In the genomic region with DNA sequence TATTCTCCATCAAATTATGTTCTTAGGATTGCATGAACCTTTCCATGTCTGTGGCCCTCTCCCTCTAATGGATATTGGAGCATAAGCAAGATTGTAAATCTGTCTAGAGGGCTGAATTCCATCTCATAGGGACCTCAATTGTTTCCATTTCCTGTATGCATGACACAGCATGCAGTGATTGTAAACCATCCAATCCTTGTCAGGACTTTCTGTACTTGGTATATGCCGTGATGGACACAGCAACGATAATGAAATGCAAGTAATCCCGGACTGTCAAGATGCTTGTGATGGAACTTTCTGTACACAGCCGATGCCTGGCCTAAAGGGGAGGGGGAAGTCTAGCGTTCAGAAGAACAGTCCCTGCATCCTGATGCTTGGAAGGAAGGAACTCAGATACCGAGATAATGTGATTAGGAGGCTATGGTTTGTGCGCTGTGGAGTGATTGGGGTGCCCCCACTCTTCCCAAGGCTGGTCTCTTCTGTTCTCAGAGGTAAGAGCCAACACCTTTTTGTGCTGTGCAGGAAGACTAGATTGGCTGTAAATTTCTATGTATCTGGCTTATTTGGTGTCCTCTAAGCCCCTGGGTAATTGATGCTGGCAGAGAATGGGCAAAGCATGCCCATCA, we compare ENCODE assay signal across 24 mouse cellular contexts. TPM values are rescaled to one million over a fixed set of nuclear protein-coding genes. Genes with fewer than 3 reads are reported as not detected.
DNase-seq lines count a peak whose midpoint lies in the region; ATAC-seq and TF ChIP-seq lines count a peak whose summit lies in the region.
"Had no signal": no experiment of that assay in that cellular context is flagged by ENCODE, and none has a peak within 500 bp of the region (broad histone marks: within the 10 kb centered on the region; RNA-seq: fewer than 3 reads in every experiment).

No protein-coding gene starts in this region.

- no peaks in the 10 kb centered on the region for H3K79me2 ChIP-seq in heart, adult 2 months (replicated peaks; ENCODE audit: control insufficient read depth, insufficient read depth, low read length)

- H3K27me3 ChIP-seq in heart, adult 2 months (ENCODE audit: control insufficient read depth, insufficient read depth, low read length) = no peaks in the 10 kb centered on the region
- no peaks in the 10 kb centered on the region for H3K27me3 ChIP-seq in lung, postnatal 0 days (replicated peaks; ENCODE audit: insufficient read depth, low read length)
- H3K27me3 ChIP-seq: embryonic facial prominence, embryonic 13.5 days; forebrain, embryonic 12.5 days; forebrain, embryonic 15.5 days; hindbrain, embryonic 12.5 days; hindbrain, embryonic 15.5 days had no signal

- no peaks in the 10 kb centered on the region for H3K4me1 ChIP-seq in heart, adult 2 months (ENCODE audit: control insufficient read depth, insufficient read depth, low read length)
- no peaks in the 10 kb centered on the region for H3K4me1 ChIP-seq in lung, adult 2 months (ENCODE audit: control insufficient read depth, insufficient read depth, low read length)
- no peaks in the 10 kb centered on the region; the same call in 1 of the 2 replicates for H3K4me1 ChIP-seq in lung, postnatal 0 days (ENCODE audit: insufficient read depth, low read depth, low read length)
- H3K4me1 ChIP-seq: embryonic facial prominence, embryonic 10.5 days; embryonic facial prominence, embryonic 13.5 days; forebrain, embryonic 12.5 days; forebrain, embryonic 15.5 days; hindbrain, embryonic 12.5 days; hindbrain, embryonic 15.5 days had no signal

- intact Hi-C loops in heart, adult 2 months (cut with DNase I) = no loop called here

- no peaks in the 10 kb centered on the region for H3K36me3 ChIP-seq in heart, adult 2 months (ENCODE audit: control insufficient read depth, insufficient read depth, low read length)
- no peaks in the 10 kb centered on the region for H3K36me3 ChIP-seq in lung, postnatal 0 days (ENCODE audit: insufficient read depth, low read length)
- H3K36me3 ChIP-seq: embryonic facial prominence, embryonic 10.5 days; embryonic facial prominence, embryonic 13.5 days; forebrain, embryonic 12.5 days; forebrain, embryonic 15.5 days; hindbrain, embryonic 12.5 days; hindbrain, embryonic 15.5 days had no signal

- TF ChIP-seq CTCF in heart, adult 2 months (IDR thresholded peaks at IDR 0.05) = no peak
- TF ChIP-seq CTCF in lung, adult 2 months (IDR thresholded peaks at IDR 0.05; ENCODE audit: insufficient read depth, low read length) = no peak
- no peak for TF ChIP-seq CTCF in lung, postnatal 0 days (IDR thresholded peaks at IDR 0.05)
- TF ChIP-seq CTCF in layer of hippocampus, adult 2 months (conservative IDR thresholded peaks at IDR 0.05) = no peak

- no peaks in the 10 kb centered on the region for H3K9me3 ChIP-seq in lung, postnatal 0 days (ENCODE audit: low read length)
- H3K9me3 ChIP-seq: embryonic facial prominence, embryonic 10.5 days; embryonic facial prominence, embryonic 13.5 days; forebrain, embryonic 12.5 days; forebrain, embryonic 15.5 days; hindbrain, embryonic 12.5 days; hindbrain, embryonic 15.5 days had no signal

- peak; percentile 52 for ATAC-seq in lung, postnatal 0 days
- ATAC-seq: forebrain, embryonic 15.5 days had no signal

- TF ChIP-seq EP300 in heart, adult 2 months (IDR thresholded peaks at IDR 0.05; ENCODE audit: insufficient read depth, low read depth, low read length) = no peak
- peak; percentile 82 for TF ChIP-seq EP300 in lung, postnatal 0 days (IDR thresholded peaks at IDR 0.05)

- no peak overlapping the region for H3K9ac ChIP-seq in heart, adult 2 months (ENCODE audit: low read depth, low read length)
- no peak overlapping the region for H3K9ac ChIP-seq in lung, postnatal 0 days (replicated peaks; ENCODE audit: low read depth)
- H3K9ac ChIP-seq: embryonic facial prominence, embryonic 13.5 days; forebrain, embryonic 12.5 days; forebrain, embryonic 15.5 days; hindbrain, embryonic 12.5 days; hindbrain, embryonic 15.5 days had no signal

- no peak overlapping the region for H3K27ac ChIP-seq in heart, adult 2 months
- no peak overlapping the region for H3K27ac ChIP-seq in lung, postnatal 0 days (ENCODE audit: low read length)
- no peak overlapping the region for H3K27ac ChIP-seq in layer of hippocampus, adult 2 months
- H3K27ac ChIP-seq: embryonic facial prominence, embryonic 10.5 days; embryonic facial prominence, embryonic 13.5 days; forebrain, embryonic 12.5 days; forebrain, embryonic 15.5 days; hindbrain, embryonic 12.5 days; hindbrain, embryonic 15.5 days had no signal

- H3K4me3 ChIP-seq in heart, adult 2 months = no peak overlapping the region
- peak overlapping the region; percentile 46 for H3K4me3 ChIP-seq in lung, adult 2 months (replicated peaks; ENCODE audit: extremely low read depth, low read depth, low read length)
- H3K4me3 ChIP-seq in lung, postnatal 0 days (ENCODE audit: low read depth, low read length) = no peak overlapping the region
- H3K4me3 ChIP-seq in layer of hippocampus, adult 2 months = no peak overlapping the region
- H3K4me3 ChIP-seq: embryonic facial prominence, embryonic 10.5 days; embryonic facial prominence, embryonic 13.5 days; erythroblast, embryonic 14.5 days; forebrain, embryonic 12.5 days; forebrain, embryonic 15.5 days; hindbrain, embryonic 12.5 days; hindbrain, embryonic 15.5 days had no signal

- WGBS in heart, adult 2 months = 40% methylated on average over 7 of the region's 7 CpGs
- WGBS in lung, adult 2 months = 44% methylated on average over 7 of the region's 7 CpGs
- WGBS in lung, postnatal 0 days = 53% methylated on average over 7 of the region's 7 CpGs

- peak; percentile 75 for DNase-seq in heart, adult 11 months
- no peak for DNase-seq in heart, adult 2 months
- DNase-seq in lung, adult 2 months = no peak
- DNase-seq in lung, postnatal 4 days = no peak
- DNase-seq in lung, postnatal 0 days (ENCODE audit: low spot score) = no peak
- DNase-seq in lung, postnatal 36 days = peak; percentile 50
- no peak for DNase-seq in layer of hippocampus, adult 2 months (ENCODE audit: low spot score in 2 of 2)
- no peak for DNase-seq in ovary, postnatal 10 days (ENCODE audit: low spot score)
- DNase-seq: adrenal gland, postnatal 10 days; adrenal gland, postnatal 36 days; cerebellum, adult 11 months; cerebellum, adult 2 months; cerebellum, adult 9-11 months; cerebellum, postnatal 25 days; embryo, embryonic 11 days; gastrocnemius, postnatal 25 days had no signal

- TF ChIP-seq POLR2A in heart, adult 2 months (IDR thresholded peaks at IDR 0.05; ENCODE audit: insufficient read depth, low read depth, low read length) = no peak
- TF ChIP-seq POLR2A in lung, adult 2 months (IDR thresholded peaks at IDR 0.05; ENCODE audit: borderline replicate concordance, extremely low read depth, low read depth, low read length) = no peak

- no peak overlapping the region for H3K4me2 ChIP-seq in lung, postnatal 0 days (replicated peaks; ENCODE audit: low read depth, low read length)
- H3K4me2 ChIP-seq: embryonic facial prominence, embryonic 13.5 days; forebrain, embryonic 12.5 days; forebrain, embryonic 15.5 days; heart, embryonic 11.5 days; hindbrain, embryonic 12.5 days; hindbrain, embryonic 15.5 days had no signal

RNA-seq across cellular contexts. Expression of gene Rbms1, which starts 9.3 kb away (rescaled TPM):
- total RNA-seq in heart, adult 2 months (2021) = 10 to 100 TPM; 44.5 to 48.7 TPM
- polyA plus RNA-seq in heart, adult 2 months (2012; rRNA removed) = 72.9 and 79.4 TPM in 2 replicates
- 252 and 262 TPM in 2 replicates for polyA plus RNA-seq in lung, adult 2 months (2012; rRNA removed)
- polyA plus RNA-seq in lung, postnatal 0 days (2015; fragmentation: Nextera tagmentation; extraction: Ambion mirVana) = 156 and 168 TPM in 2 replicates
- 10 to 100 TPM; 12.1 to 17.5 TPM for total RNA-seq in layer of hippocampus, adult 2 months (2021)

Comparison
In these comparisons a context has a peak if more than half of its experiments do, and no peak if none do; other contexts are left out.
1. DNase-seq: peak in heart, adult 11 months (single experiment) and lung, postnatal 36 days (single experiment); none in heart, adult 2 months (0 of 2), lung, adult 2 months (single experiment), lung, postnatal 4 days (0 of 2), lung, postnatal 0 days (single experiment), layer of hippocampus, adult 2 months (0 of 2) and ovary, postnatal 10 days (single experiment).